9 mouse cellular contexts compared by ENCODE assay signal in the genomic region with DNA sequence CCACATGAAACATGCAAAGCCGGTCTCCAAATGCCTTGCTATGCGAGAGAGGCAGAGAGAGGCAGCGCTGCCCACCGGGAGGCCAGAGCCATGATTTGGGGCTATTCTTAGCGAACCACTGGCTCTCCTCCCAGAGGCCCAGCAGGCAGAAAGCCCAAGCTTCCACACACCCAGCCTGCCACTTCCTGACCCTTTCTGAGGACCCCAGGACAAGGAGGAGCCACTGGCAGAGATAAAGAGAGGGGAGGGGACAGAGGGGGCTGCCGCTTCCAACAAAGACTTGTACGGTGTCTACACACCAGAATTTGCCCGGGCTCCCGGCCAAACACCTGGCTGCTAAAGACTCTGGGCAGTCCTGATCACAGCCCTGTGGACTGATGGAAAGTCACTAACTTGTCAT. TPM values are rescaled to one million over a fixed set of nuclear protein-coding genes. Genes with fewer than 3 reads are reported as not detected.
A peak's percentile ranks its signal among the peaks of the same experiment; 100 is the strongest.
DNase-seq lines count a peak whose midpoint lies in the region; ATAC-seq and TF ChIP-seq lines count a peak whose summit lies in the region.
"Had no signal": no experiment of that assay in that cellular context is flagged by ENCODE, and none has a peak within 500 bp of the region (broad histone marks: within the 10 kb centered on the region; RNA-seq: fewer than 3 reads in every experiment).

No protein-coding gene starts in this region.

- 0 out of 2 replicates have a peak, but pooled peaks have one; percentile 10 for ATAC-seq in hindbrain, postnatal 0 days
- peak; percentile 27 for ATAC-seq in lung, embryonic 16.5 days (ENCODE audit: low read depth)
- no peak for ATAC-seq in inflammation-experienced regulatory T-cells, adult 6 months
- ATAC-seq: Patski had no signal

- intact Hi-C loops in gastrocnemius, adult 2 months (cut with DNase I), result loop anchor here (5.0 kb wide), 1 partner anchor 38 kb away; no protein-coding TSS in a partner anchor

- 14% methylated on average over 9 of the region's 9 CpGs for WGBS in hindbrain, postnatal 0 days
- 9% methylated on average over 9 of the region's 9 CpGs for WGBS in lung, embryonic 16.5 days

- H3K4me1 ChIP-seq in hindbrain, postnatal 0 days (ENCODE audit: insufficient read depth, low read length), result peaks cover 23% of the 10 kb centered on the region
- H3K4me1 ChIP-seq in lung, embryonic 16.5 days (replicated peaks; ENCODE audit: control insufficient read depth, insufficient read depth, low read length), result peaks cover 42% of the 10 kb centered on the region

- H3K27me3 ChIP-seq in hindbrain, postnatal 0 days (ENCODE audit: insufficient read depth, low read length), result no peaks in the 10 kb centered on the region
- no peaks in the 10 kb centered on the region for H3K27me3 ChIP-seq in lung, embryonic 16.5 days (ENCODE audit: control insufficient read depth, insufficient read depth, low read depth, low read length)
- H3K27me3 ChIP-seq: Patski had no signal

- peak overlapping the region; percentile 90 for H3K4me2 ChIP-seq in hindbrain, postnatal 0 days (ENCODE audit: low read depth, low read length)
- peak overlapping the region; percentile 90 for H3K4me2 ChIP-seq in lung, embryonic 16.5 days (ENCODE audit: low read depth, low read length)

- H3K36me3 ChIP-seq in hindbrain, postnatal 0 days (ENCODE audit: insufficient read depth, low read length), result no peaks in the 10 kb centered on the region
- H3K36me3 ChIP-seq in lung, embryonic 16.5 days (ENCODE audit: control insufficient read depth, insufficient read depth, low read length), result no peaks in the 10 kb centered on the region

- no peak for TF ChIP-seq CTCF in layer of hippocampus, adult 2 months (conservative IDR thresholded peaks at IDR 0.05)
- no peak for TF ChIP-seq CTCF in gastrocnemius, adult 2 months (IDR thresholded peaks at IDR 0.05)
- TF ChIP-seq CTCF in hindbrain, postnatal 0 days (IDR thresholded peaks at IDR 0.05; ENCODE audit: low read depth), result peak; percentile 5; the same call in 1 of the 2 replicates

- peak overlapping the region; percentile 86 for H3K4me3 ChIP-seq in layer of hippocampus, adult 2 months
- H3K4me3 ChIP-seq in gastrocnemius, adult 2 months, result peak overlapping the region; percentile 89
- H3K4me3 ChIP-seq in hindbrain, postnatal 0 days (ENCODE audit: low read length), result no peak overlapping the region
- peak overlapping the region; percentile 81 for H3K4me3 ChIP-seq in lung, embryonic 16.5 days (ENCODE audit: low read length)

- H3K9ac ChIP-seq in hindbrain, postnatal 0 days (replicated peaks; ENCODE audit: low read length), result no peak overlapping the region
- peak overlapping the region; percentile 52 for H3K9ac ChIP-seq in lung, embryonic 16.5 days (ENCODE audit: low read length)

- no peaks in the 10 kb centered on the region for H3K9me3 ChIP-seq in hindbrain, postnatal 0 days (ENCODE audit: low read length)
- H3K9me3 ChIP-seq in lung, embryonic 16.5 days (ENCODE audit: control insufficient read depth, low read length), result no peaks in the 10 kb centered on the region

- peak overlapping the region; percentile 89 for H3K27ac ChIP-seq in layer of hippocampus, adult 2 months
- H3K27ac ChIP-seq in gastrocnemius, adult 2 months, result peak overlapping the region; percentile 91
- peak overlapping the region; percentile 49; the same call in 1 of the 2 replicates for H3K27ac ChIP-seq in hindbrain, postnatal 0 days
- H3K27ac ChIP-seq in lung, embryonic 16.5 days (ENCODE audit: low read length), result peak overlapping the region; percentile 65

- DNase-seq in layer of hippocampus, adult 2 months (ENCODE audit: low spot score in 2 of 2), result no peak
- DNase-seq in layer of hippocampus, adult 11-12 months (ENCODE audit: low spot score), result no peak
- DNase-seq in gastrocnemius, adult 2 months, result peak; percentile 83
- peak; percentile 68 for DNase-seq in hindbrain, postnatal 0 days (ENCODE audit: low spot score)
- DNase-seq in thymus, postnatal 0 days (ENCODE audit: low spot score), result no peak
- DNase-seq in B cell, adult 2 months, result no peak

RNA-seq across cellular contexts. Expression of a gene that starts 3.1 kb away (rescaled TPM):
- 10 to 100 TPM; 15.2 to 16.3 TPM for total RNA-seq in layer of hippocampus, adult 2 months (2021)
- 1 to 10 TPM; 4.0 to 7.2 TPM for total RNA-seq in gastrocnemius, adult 2 months (2021)
- 34.3 and 36.0 TPM in 2 replicates for total RNA-seq in hindbrain, postnatal 0 days (2014; rRNA removed)
- polyA plus RNA-seq in hindbrain, postnatal 0 days (2015; fragmentation: Nextera tagmentation; extraction: Ambion mirVana), result 21.7 TPM in 2 replicates
- 49.4 and 49.9 TPM in 2 replicates for polyA plus RNA-seq in lung, embryonic 16.5 days (2015; fragmentation: Nextera tagmentation; extraction: Ambion mirVana)
- polyA plus RNA-seq in inflammation-experienced regulatory T-cells, adult 6 months (2017; shearing (Covaris generic)), result 1 to 10 TPM in 1 of 3 experiments, not detected in 2; 1.0 TPM
- 2.7 and 3.1 TPM in 2 replicates for polyA plus RNA-seq in thymus, postnatal 0 days (2015; fragmentation: Nextera tagmentation; extraction: Ambion mirVana)

RNA-seq across cellular contexts. Expression of a gene that starts 37.6 kb away (rescaled TPM):
- total RNA-seq in layer of hippocampus, adult 2 months (2021), result under 1 TPM; 0.23 to 0.27 TPM
- under 1 TPM in 1 of 2 experiments, not detected in 1; 0.15 TPM for total RNA-seq in gastrocnemius, adult 2 months (2021)
- total RNA-seq in hindbrain, postnatal 0 days (2014; rRNA removed), result 0.58 and 1.1 TPM in 2 replicates
- 0.33 and 0.43 TPM in 2 replicates for polyA plus RNA-seq in hindbrain, postnatal 0 days (2015; fragmentation: Nextera tagmentation; extraction: Ambion mirVana)
- polyA plus RNA-seq in lung, embryonic 16.5 days (2015; fragmentation: Nextera tagmentation; extraction: Ambion mirVana), result 0.16 and 0.20 TPM in 2 replicates
- polyA plus RNA-seq in inflammation-experienced regulatory T-cells, adult 6 months (2017; shearing (Covaris generic)), result under 1 TPM in 2 of 3 experiments, not detected in 1; 0.21 to 0.45 TPM
- 0.08 TPM in 2 replicates for polyA plus RNA-seq in thymus, postnatal 0 days (2015; fragmentation: Nextera tagmentation; extraction: Ambion mirVana)
- polyA plus RNA-seq: Patski had no signal

Comparison
In these comparisons a context has a peak if more than half of its experiments do, and no peak if none do; other contexts are left out.
1. DNase-seq: peak in gastrocnemius, adult 2 months (single experiment) and hindbrain, postnatal 0 days (single experiment); none in layer of hippocampus, adult 2 months (0 of 2), layer of hippocampus, adult 11-12 months (single experiment), thymus, postnatal 0 days (single experiment) and B cell, adult 2 months (0 of 2).
2. Peak in every context shown above with its lines, with median percentiles within 50 percentile points of each other: H3K27ac ChIP-seq.